23 mouse cellular contexts compared by ENCODE assay signal in the genomic region with DNA sequence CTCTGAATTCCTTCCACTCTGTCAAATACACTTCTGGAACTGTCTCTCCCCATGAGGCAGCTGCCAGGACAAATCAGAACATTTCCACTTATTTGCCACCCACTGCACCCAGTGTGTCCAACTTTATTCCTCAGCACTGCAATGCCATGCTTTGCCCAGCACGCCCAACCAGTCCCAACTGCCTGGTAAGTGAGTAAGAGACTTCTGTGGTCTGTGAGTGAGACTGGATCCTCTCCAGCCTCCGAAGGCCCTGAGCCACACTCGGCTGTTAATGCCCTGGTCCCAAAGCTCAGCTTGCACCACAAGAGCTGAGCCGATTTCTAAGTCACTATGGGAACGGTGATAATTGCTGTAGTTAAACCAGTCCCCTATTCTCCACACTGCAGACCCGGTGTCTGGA. TPM values are rescaled to one million over a fixed set of nuclear protein-coding genes. Genes with fewer than 3 reads are reported as not detected.
A peak's percentile ranks its signal among the peaks of the same experiment; 100 is the strongest.
DNase-seq lines count a peak whose midpoint lies in the region; ATAC-seq lines count a peak whose summit lies in the region.
"Had no signal": no experiment of that assay in that cellular context is flagged by ENCODE, and none has a peak within 500 bp of the region (broad histone marks: within the 10 kb centered on the region; RNA-seq: fewer than 3 reads in every experiment).

No protein-coding gene starts in this region.

- no peak overlapping the region for H3K27ac ChIP-seq in lung, embryonic 15.5 days
- H3K27ac ChIP-seq: heart, embryonic 15.5 days had no signal

- H3K27me3 ChIP-seq in lung, embryonic 15.5 days, result no peaks in the 10 kb centered on the region
- H3K27me3 ChIP-seq: CH12.LX; heart, embryonic 15.5 days had no signal

- WGBS in lung, embryonic 15.5 days, result 61% methylated on average over 6 of the region's 6 CpGs

- H3K4me2 ChIP-seq in lung, embryonic 15.5 days, result no peak overlapping the region
- H3K4me2 ChIP-seq: heart, embryonic 15.5 days had no signal

- 0 out of 2 replicates have a peak, but pooled peaks have one; percentile 19 for ATAC-seq in lung, embryonic 15.5 days (ENCODE audit: borderline replicate concordance, extremely low read depth, low FRiP score, low TSS enrichment)

- H3K4me1 ChIP-seq in lung, embryonic 15.5 days, result no peaks in the 10 kb centered on the region

- no peaks in the 10 kb centered on the region for H3K9me3 ChIP-seq in lung, embryonic 15.5 days
- H3K9me3 ChIP-seq: heart, embryonic 15.5 days had no signal

- H3K4me3 ChIP-seq in lung, embryonic 15.5 days, result no peak overlapping the region
- H3K4me3 ChIP-seq: heart, embryonic 15.5 days had no signal

- H3K9ac ChIP-seq in lung, embryonic 15.5 days, result no peak overlapping the region
- H3K9ac ChIP-seq: heart, embryonic 15.5 days had no signal

- no peaks in the 10 kb centered on the region for H3K36me3 ChIP-seq in lung, embryonic 15.5 days
- H3K36me3 ChIP-seq: heart, embryonic 15.5 days had no signal

- DNase-seq in cerebellum, postnatal 10 days, result peak; percentile 17 to 28
- DNase-seq in cerebellum, adult 11-12 months, result no peak
- DNase-seq in lung, postnatal 25 days (ENCODE audit: low spot score), result no peak
- DNase-seq in 3134 (ENCODE audit: extremely low read depth, insufficient read length, low spot score), result peak; percentile 64
- DNase-seq in fibroblast of lung, adult 2 months (ENCODE audit: low read depth), result peak; percentile 93
- no peak for DNase-seq in frontal cortex, postnatal 25 days (ENCODE audit: low spot score in 2 of 2)
- DNase-seq in embryo, embryonic 11 days, result no peak
- DNase-seq: adrenal gland, postnatal 36 days; cerebellum, adult 2 months; gastrocnemius, postnatal 14 days; heart, adult 18-20 months; heart, postnatal 4 days; kidney, adult 18-20 months; kidney, postnatal 10 days; liver; lung, postnatal 4 days; thymus, postnatal 14 days had no signal

RNA-seq across cellular contexts. Expression of a gene that starts 25.8 kb away (rescaled TPM):
- polyA plus RNA-seq in lung, embryonic 15.5 days (2015; fragmentation: Nextera tagmentation; extraction: Ambion mirVana), result 0.06 and 0.12 TPM in 2 replicates
- polyA plus RNA-seq: cerebellum, adult 2 months; embryonic facial prominence, embryonic 11.5 days; liver, embryonic 16.5 days; small intestine, adult 2 months had no signal

RNA-seq across cellular contexts. Expression of a gene that starts 34.5 kb away (rescaled TPM):
- polyA plus RNA-seq in lung, embryonic 15.5 days (2015; fragmentation: Nextera tagmentation; extraction: Ambion mirVana), result 10.7 and 13.2 TPM in 2 replicates

Comparison
In these comparisons a context has a peak if more than half of its experiments do, and no peak if none do; other contexts are left out.
1. DNase-seq: peak in cerebellum, postnatal 10 days (2 of 2), 3134 (single experiment) and fibroblast of lung, adult 2 months (single experiment); none in cerebellum, adult 11-12 months (single experiment), lung, postnatal 25 days (single experiment), frontal cortex, postnatal 25 days (0 of 2) and embryo, embryonic 11 days (single experiment).